Mouse (Mus musculus): ENCODE data around the gene Nfe2l2. TPM values are rescaled to one million over a fixed set of nuclear protein-coding genes. Genes with fewer than 3 reads are reported as not detected.

Gene Nfe2l2
- polyA plus RNA-seq, 1 experiment = 48.4 TPM

DNA sequence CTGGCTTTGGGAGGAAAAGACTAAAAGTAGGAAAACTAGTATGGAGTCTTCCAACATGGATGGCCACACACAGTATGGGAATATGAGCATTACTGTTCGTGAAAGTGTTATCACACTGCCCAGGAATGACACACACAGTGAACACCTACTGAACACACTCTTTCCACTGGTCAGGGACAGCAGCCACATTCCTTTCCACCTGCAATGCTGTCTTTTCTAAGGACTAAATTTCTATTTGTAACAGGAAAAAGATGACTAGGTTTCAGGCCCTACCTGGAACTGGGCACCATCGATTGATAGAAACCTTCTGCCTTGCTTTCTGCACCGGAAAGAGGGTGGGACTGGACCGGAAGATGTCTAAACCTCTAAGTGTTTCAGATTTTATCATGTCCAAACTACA is 13.8 kb downstream of the Nfe2l2 start:
- Histone ChIP-seq H3K36me3 (ENCODE audit: control insufficient read depth, insufficient read depth) (peaks cover 38% of the 10 kb centered on the region), H3K79me3 (ENCODE audit: low read depth) (peaks cover 96% of the 10 kb centered on the region), H3K4me3 (ENCODE audit: insufficient read depth, poor library complexity, severe bottlenecking) (no peak overlapping the region), H3K27me3 (ENCODE audit: control insufficient read depth, insufficient read depth, insufficient read length) (no peaks in the 10 kb centered on the region), H3ac (ENCODE audit: control insufficient read depth, insufficient read length, low read depth) (no peak overlapping the region), H3K79me2 (ENCODE audit: control insufficient read depth, insufficient read depth) (peaks cover 100% of the 10 kb centered on the region)
- TF ChIP-seq CTCF (IDR thresholded peaks at IDR 0.05; ENCODE audit: control insufficient read depth, insufficient read depth, insufficient read length) = no peak
- TF ChIP-seq MAX (IDR thresholded peaks at IDR 0.05) = no peak
- TF ChIP-seq FOSL1 (IDR thresholded peaks at IDR 0.05; ENCODE audit: insufficient read depth, low read length, poor library complexity, severe bottlenecking) = no peak
- no peak for TF ChIP-seq MYOG (IDR thresholded peaks at IDR 0.05; ENCODE audit: control insufficient read depth, extremely low read depth, insufficient read length)
- no peak for TF ChIP-seq CEBPB (IDR thresholded peaks at IDR 0.05; ENCODE audit: low read depth)
- no peak for TF ChIP-seq MYOD1 (IDR thresholded peaks at IDR 0.05; ENCODE audit: control insufficient read depth, insufficient read length, low read depth)
- no peak for TF ChIP-seq USF1 (IDR thresholded peaks at IDR 0.05; ENCODE audit: low read depth)

DNA sequence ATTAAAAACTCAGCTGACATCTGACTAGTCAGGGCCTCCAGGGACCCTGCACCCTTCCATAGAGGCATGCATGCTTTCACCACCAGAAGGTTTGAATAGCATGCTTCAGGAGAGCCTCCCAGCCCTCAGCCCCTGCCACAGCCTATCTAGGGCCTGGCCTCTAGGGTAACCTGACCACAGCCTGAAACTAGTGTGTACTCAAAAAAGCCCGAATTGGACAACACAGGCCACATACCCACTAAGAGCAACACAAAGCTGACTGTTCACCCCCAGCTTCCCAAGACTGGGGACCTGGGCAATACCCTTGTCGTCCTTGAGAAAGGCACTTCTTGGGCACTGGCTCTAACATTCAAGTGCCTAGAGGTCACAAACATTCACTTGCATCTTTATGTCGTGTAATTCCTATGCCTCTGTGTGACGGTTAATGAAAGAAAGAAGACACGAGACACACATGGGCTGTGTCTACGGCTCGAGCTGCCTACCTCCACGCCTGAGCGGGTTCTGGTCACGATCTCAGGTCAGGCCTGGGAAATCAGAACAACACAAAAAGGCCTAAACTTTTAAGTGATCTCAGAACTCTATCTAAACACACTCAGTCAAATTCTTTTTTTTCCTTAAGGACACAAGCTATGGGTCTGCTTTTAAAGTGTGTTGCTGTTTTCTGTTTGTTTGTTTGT is 14.8 kb downstream of the Nfe2l2 start:
- Histone ChIP-seq H3K79me3 (ENCODE audit: low read depth) (peaks cover 94% of the 10 kb centered on the region), H3K27me3 (ENCODE audit: control insufficient read depth, insufficient read depth, insufficient read length) (no peaks in the 10 kb centered on the region)
- TF ChIP-seq FOSL1 (IDR thresholded peaks at IDR 0.05; ENCODE audit: insufficient read depth, low read length, poor library complexity, severe bottlenecking) (no peak), MYOG (IDR thresholded peaks at IDR 0.05; ENCODE audit: control insufficient read depth, extremely low read depth, insufficient read length) (no peak), MAX (IDR thresholded peaks at IDR 0.05) (no peak), MYOD1 (IDR thresholded peaks at IDR 0.05; ENCODE audit: control insufficient read depth, insufficient read length, low read depth) (no peak), USF1 (IDR thresholded peaks at IDR 0.05; ENCODE audit: low read depth) (no peak)

DNA sequence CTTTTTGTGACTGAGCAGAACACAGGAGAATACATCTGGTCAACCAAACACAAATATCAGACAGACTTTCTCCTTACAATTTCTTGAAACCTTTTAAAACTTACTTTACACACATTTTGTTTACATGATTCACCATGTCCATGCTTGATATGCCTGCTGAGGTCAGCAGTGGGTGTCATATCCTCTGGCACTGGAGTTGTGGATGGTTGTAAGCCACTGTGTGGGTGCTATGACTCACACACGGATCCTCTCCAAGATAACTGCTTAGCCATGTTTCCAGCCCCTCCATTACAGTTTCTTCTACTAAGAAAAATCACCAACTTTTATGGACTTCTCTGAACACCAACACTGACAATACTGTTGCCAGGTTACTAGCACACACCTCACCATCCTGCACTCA is 15.5 kb downstream of the Nfe2l2 start:
- TF ChIP-seq MYOD1 (IDR thresholded peaks at IDR 0.05; ENCODE audit: control insufficient read depth, insufficient read length, low read depth) = peak; percentile 2
- no peak for TF ChIP-seq CEBPB (IDR thresholded peaks at IDR 0.05; ENCODE audit: low read depth)
- TF ChIP-seq FOSL1 (IDR thresholded peaks at IDR 0.05; ENCODE audit: insufficient read depth, low read length, poor library complexity, severe bottlenecking) = peak; percentile 27
- no peak for TF ChIP-seq MYOG (IDR thresholded peaks at IDR 0.05; ENCODE audit: control insufficient read depth, extremely low read depth, insufficient read length)
- TF ChIP-seq MAX (IDR thresholded peaks at IDR 0.05) = peak; percentile 70
- peaks cover 24% of the 10 kb centered on the region for H3K36me3 ChIP-seq (ENCODE audit: control insufficient read depth, insufficient read depth)

More for the DNA sequence above, 14.8 kb downstream of the Nfe2l2 start:
- Histone ChIP-seq H3ac (ENCODE audit: control insufficient read depth, insufficient read length, low read depth) (no peak overlapping the region), H3K36me3 (ENCODE audit: control insufficient read depth, insufficient read depth) (peaks cover 31% of the 10 kb centered on the region), H3K79me2 (ENCODE audit: control insufficient read depth, insufficient read depth) (peaks cover 99% of the 10 kb centered on the region), H3K4me3 (ENCODE audit: insufficient read depth, poor library complexity, severe bottlenecking) (no peak overlapping the region)

DNA sequence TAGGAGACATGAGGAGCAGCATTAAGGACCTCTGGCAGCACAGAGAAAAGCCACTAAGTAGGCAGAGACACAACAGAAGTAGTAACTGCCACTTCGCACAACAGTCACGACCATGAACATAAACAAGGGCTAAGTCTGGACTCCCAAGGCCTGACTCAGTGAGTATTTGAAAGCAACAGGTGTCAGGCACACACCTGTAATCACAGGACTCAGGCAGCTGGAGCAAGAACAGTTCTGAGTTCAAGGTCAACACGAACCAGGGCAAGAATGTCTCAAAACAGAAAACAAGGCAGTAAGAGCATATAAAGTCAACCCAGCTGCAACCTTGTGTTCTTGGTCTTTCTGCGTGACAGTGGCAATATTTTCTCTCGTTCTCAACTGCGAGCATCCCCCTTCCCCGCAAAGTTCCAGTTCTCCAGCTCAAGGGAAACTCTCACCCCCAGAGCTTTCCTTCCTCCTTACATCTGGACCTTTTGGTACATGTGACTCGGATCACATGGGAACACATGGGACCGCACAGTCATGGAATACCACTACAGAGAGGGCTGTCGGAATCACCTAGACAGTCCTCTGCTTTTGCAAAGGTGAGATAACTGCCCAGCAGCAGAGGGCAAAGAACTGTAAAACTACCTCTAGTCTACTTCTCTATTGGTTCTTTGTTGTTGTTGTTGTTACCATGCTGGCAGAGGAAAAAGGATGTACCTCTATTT is 17.2 kb downstream of the Nfe2l2 start:
- Histone ChIP-seq H3K27me3 (ENCODE audit: control insufficient read depth, insufficient read depth, insufficient read length) (no peaks in the 10 kb centered on the region), H3K4me3 (ENCODE audit: insufficient read depth, poor library complexity, severe bottlenecking) (no peak overlapping the region), H3K36me3 (ENCODE audit: control insufficient read depth, insufficient read depth) (peaks cover 15% of the 10 kb centered on the region), H3K79me3 (ENCODE audit: low read depth) (peaks cover 91% of the 10 kb centered on the region), H3K79me2 (ENCODE audit: control insufficient read depth, insufficient read depth) (peaks cover 99% of the 10 kb centered on the region), H3ac (ENCODE audit: control insufficient read depth, insufficient read length, low read depth) (no peak overlapping the region)
- no peak for TF ChIP-seq MYOG (IDR thresholded peaks at IDR 0.05; ENCODE audit: control insufficient read depth, extremely low read depth, insufficient read length)
- TF ChIP-seq MAX (IDR thresholded peaks at IDR 0.05) = no peak
- no peak for TF ChIP-seq FOSL1 (IDR thresholded peaks at IDR 0.05; ENCODE audit: insufficient read depth, low read length, poor library complexity, severe bottlenecking)

More for the DNA sequence above, 15.5 kb downstream of the Nfe2l2 start:
- Histone ChIP-seq H3K79me2 (ENCODE audit: control insufficient read depth, insufficient read depth) (peaks cover 99% of the 10 kb centered on the region), H3K27me3 (ENCODE audit: control insufficient read depth, insufficient read depth, insufficient read length) (no peaks in the 10 kb centered on the region), H3K79me3 (ENCODE audit: low read depth) (peaks cover 94% of the 10 kb centered on the region), H3K4me3 (ENCODE audit: insufficient read depth, poor library complexity, severe bottlenecking) (no peak overlapping the region), H3ac (ENCODE audit: control insufficient read depth, insufficient read length, low read depth) (no peak overlapping the region)

GRCm38 (mm10) chr2:75685458-75685861 is 19.0 kb downstream of the Nfe2l2 start:
- H3K4me3 ChIP-seq (ENCODE audit: insufficient read depth, poor library complexity, severe bottlenecking) = no peak overlapping the region
- TF ChIP-seq CEBPB (IDR thresholded peaks at IDR 0.05; ENCODE audit: low read depth) (peak; percentile 97), MYOD1 (IDR thresholded peaks at IDR 0.05; ENCODE audit: control insufficient read depth, insufficient read length, low read depth) (no peak), MAX (IDR thresholded peaks at IDR 0.05) (peak; percentile 59)

GRCm38 (mm10) chr2:75684526-75684925 is 19.9 kb downstream of the Nfe2l2 start:
- TF ChIP-seq MYOG (IDR thresholded peaks at IDR 0.05; ENCODE audit: control insufficient read depth, extremely low read depth, insufficient read length) (no peak), MAX (IDR thresholded peaks at IDR 0.05) (no peak), FOSL1 (IDR thresholded peaks at IDR 0.05; ENCODE audit: insufficient read depth, low read length, poor library complexity, severe bottlenecking) (no peak), CTCF (IDR thresholded peaks at IDR 0.05; ENCODE audit: control insufficient read depth, insufficient read depth, insufficient read length) (no peak), CEBPB (IDR thresholded peaks at IDR 0.05; ENCODE audit: low read depth) (no peak), MYOD1 (IDR thresholded peaks at IDR 0.05; ENCODE audit: control insufficient read depth, insufficient read length, low read depth) (no peak), USF1 (IDR thresholded peaks at IDR 0.05; ENCODE audit: low read depth) (no peak)
- peaks cover 99% of the 10 kb centered on the region for H3K79me2 ChIP-seq (ENCODE audit: control insufficient read depth, insufficient read depth)
- no peaks in the 10 kb centered on the region for H3K27me3 ChIP-seq (ENCODE audit: control insufficient read depth, insufficient read depth, insufficient read length)
- peaks cover 85% of the 10 kb centered on the region for H3K79me3 ChIP-seq (ENCODE audit: low read depth)
- no peak overlapping the region for H3ac ChIP-seq (ENCODE audit: control insufficient read depth, insufficient read length, low read depth)
- H3K36me3 ChIP-seq (ENCODE audit: control insufficient read depth, insufficient read depth) = peaks cover 15% of the 10 kb centered on the region
- no peak overlapping the region for H3K4me3 ChIP-seq (ENCODE audit: insufficient read depth, poor library complexity, severe bottlenecking)

More at GRCm38 (mm10) chr2:75685458-75685861, 19.0 kb downstream of the Nfe2l2 start:
- peaks cover 7% of the 10 kb centered on the region for H3K36me3 ChIP-seq (ENCODE audit: control insufficient read depth, insufficient read depth)
- peaks cover 99% of the 10 kb centered on the region for H3K79me2 ChIP-seq (ENCODE audit: control insufficient read depth, insufficient read depth)
- H3ac ChIP-seq (ENCODE audit: control insufficient read depth, insufficient read length, low read depth) = no peak overlapping the region
- H3K79me3 ChIP-seq (ENCODE audit: low read depth) = peaks cover 86% of the 10 kb centered on the region
- H3K27me3 ChIP-seq (ENCODE audit: control insufficient read depth, insufficient read depth, insufficient read length) = no peaks in the 10 kb centered on the region
